Mouse (Mus musculus) myocyte (in vitro differentiated cells): ENCODE measurements around the gene Rbms1.

Experiments
- MAX ChIP-seq: IDR thresholded peaks from one replicate; pipeline ENCODE4 v1.6.1; 2011; ENCODE audit warnings: low read depth, mild to moderate bottlenecking, control low read depth
- MYOD1 ChIP-seq, 3 experiments: IDR thresholded peaks; one replicate each; pipeline ENCODE4 v1.6.1; 2011; ENCODE audit warnings: control low read depth in 2 of 3, low read depth in 2 of 3, mild to moderate bottlenecking in 2 of 3, moderate library complexity in 1 of 3; ENCODE audit not compliant: insufficient read length in 2 of 3, control insufficient read depth in 1 of 3
- MYOG ChIP-seq, 3 experiments: IDR thresholded peaks; one replicate each; pipeline ENCODE4 v1.6.1; 2011; ENCODE audit warnings: control low read depth in 2 of 3, low read depth in 2 of 3, mild to moderate bottlenecking in 2 of 3; ENCODE audit not compliant: insufficient read length in 2 of 3, control insufficient read depth in 1 of 3, insufficient read depth in 1 of 3
- POLR2A ChIP-seq: IDR thresholded peaks from one replicate; pipeline ENCODE4 v1.6.1; 2011; ENCODE audit warnings: low read depth, mild to moderate bottlenecking, control low read depth, moderate library complexity; ENCODE audit not compliant: insufficient read length
- POLR2AphosphoS2 ChIP-seq: IDR thresholded peaks from one replicate; pipeline ENCODE4 v1.6.1; 2011; ENCODE audit warnings: low read depth, control low read depth; ENCODE audit not compliant: insufficient read length
- REST ChIP-seq: IDR thresholded peaks from one replicate; pipeline ENCODE4 v1.6.1; 2011; ENCODE audit warnings: mild to moderate bottlenecking, control low read depth, moderate library complexity; ENCODE audit not compliant: insufficient read depth, insufficient read length
- TCF12 ChIP-seq: IDR thresholded peaks from one replicate; pipeline ENCODE4 v1.6.1; 2011; ENCODE audit warnings: mild to moderate bottlenecking, control low read depth; ENCODE audit not compliant: poor library complexity, insufficient read depth, severe bottlenecking
- USF1 ChIP-seq: IDR thresholded peaks from one replicate; pipeline ENCODE4 v1.6.1; 2011; ENCODE audit warnings: low read depth, mild to moderate bottlenecking, control low read depth, moderate library complexity

GRCm38 (mm10) chr2:60720205-60720604 lies 242.8 kb downstream of the Rbms1 start:
- TF ChIP-seq POLR2A (no peak), MYOD1 (IDR thresholded peaks at IDR 0.05; ENCODE audit: control insufficient read depth in 1 of 3, insufficient read length in 2 of 3, low read depth in 2 of 3) (peak in 1 of 3 experiments; percentile 77), MYOG (IDR thresholded peaks at IDR 0.05; ENCODE audit: control insufficient read depth in 1 of 3, insufficient read depth in 1 of 3, insufficient read length in 2 of 3, low read depth in 2 of 3) (peak in 2 of 3 experiments; percentile 72 to 79), USF1 (no peak), POLR2AphosphoS2 (no peak), TCF12 (no peak), REST (no peak), MAX (no peak)
